Mouse (Mus musculus) lung, adult 2 months (tissue): Measurements from ENCODE around the gene Rassf6.

Source experiments
- CTCF ChIP-seq: fragments of 200-500 bp; IDR thresholded peaks from 2 replicates; pipeline ENCODE4 v1.5.1; 2011; ENCODE audit warnings: mild to moderate bottlenecking, low read length, control low read depth; ENCODE audit not compliant: insufficient read depth
- POLR2A ChIP-seq: fragments of 200-500 bp; IDR thresholded peaks from 2 replicates; pipeline ENCODE4 v1.6.1; 2011; ENCODE audit warnings: low read depth, mild to moderate bottlenecking, control low read depth, low read length, borderline replicate concordance; ENCODE audit errors: extremely low read depth

- no peak for TF ChIP-seq CTCF
- no peak for TF ChIP-seq POLR2A
Observed at GRCm38 (mm10) chr5:90621726-90622125, 18.7 kb downstream of the Rassf6 start.
